Mouse (Mus musculus): ENCODE results near the gene Rfpl4. TPM values are rescaled to one million over a fixed set of nuclear protein-coding genes. Genes with fewer than 3 reads are reported as not detected.

The Rfpl4 gene
- polyA plus RNA-seq, 2 experiments, result not detected

DNA sequence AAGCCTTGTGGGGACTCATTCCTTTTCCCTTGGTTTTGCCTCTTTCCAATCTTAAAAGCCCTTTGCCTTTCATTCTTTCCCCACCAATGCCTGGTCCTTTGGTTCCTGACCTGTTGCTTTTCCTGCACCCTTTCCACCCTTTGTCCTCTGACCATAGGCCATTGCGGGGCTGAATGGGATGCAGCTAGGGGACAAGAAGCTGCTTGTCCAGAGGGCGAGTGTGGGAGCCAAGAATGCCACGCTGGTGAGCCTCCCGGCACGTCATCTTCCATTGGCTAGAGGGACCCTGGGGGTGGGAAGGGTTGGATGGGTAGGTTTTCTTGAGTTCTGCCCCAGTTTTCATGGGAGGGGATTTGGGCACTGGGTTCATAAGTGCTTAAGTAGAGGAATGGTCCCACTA is 41.8 kb downstream of the Rfpl4 start:
- Histone ChIP-seq H3K4me2 (replicated peaks; ENCODE audit: low read depth, low read length, severe bottlenecking) (no peak overlapping the region), H3K27me3 (ENCODE audit: control insufficient read depth, insufficient read depth, low read length) (no peaks in the 10 kb centered on the region), H3K36me3 (ENCODE audit: control insufficient read depth, insufficient read depth, low read length) (peaks cover 88% of the 10 kb centered on the region), H3K4me1 (ENCODE audit: control insufficient read depth, insufficient read depth, low read length) (no peaks in the 10 kb centered on the region), H3K9ac (ENCODE audit: low read depth, low read length, severe bottlenecking) (no peak overlapping the region), H3K27ac (replicated peaks; ENCODE audit: low read depth, low read length) (no peak overlapping the region), H3K9me3 (ENCODE audit: control insufficient read depth, low read length) (no peaks in the 10 kb centered on the region), H3K4me3 (replicated peaks; ENCODE audit: low read length) (no peak overlapping the region)
- ATAC-seq (ENCODE audit: low FRiP score, low read depth) (no peak), DNase-seq (ENCODE audit: low spot score) (no peak)
- no peak for TF ChIP-seq POLR2A (IDR thresholded peaks at IDR 0.05; ENCODE audit: borderline replicate concordance, extremely low read depth, insufficient read depth, insufficient read length)
- WGBS, result 94% methylated on average over 5 of the region's 5 CpGs

DNA sequence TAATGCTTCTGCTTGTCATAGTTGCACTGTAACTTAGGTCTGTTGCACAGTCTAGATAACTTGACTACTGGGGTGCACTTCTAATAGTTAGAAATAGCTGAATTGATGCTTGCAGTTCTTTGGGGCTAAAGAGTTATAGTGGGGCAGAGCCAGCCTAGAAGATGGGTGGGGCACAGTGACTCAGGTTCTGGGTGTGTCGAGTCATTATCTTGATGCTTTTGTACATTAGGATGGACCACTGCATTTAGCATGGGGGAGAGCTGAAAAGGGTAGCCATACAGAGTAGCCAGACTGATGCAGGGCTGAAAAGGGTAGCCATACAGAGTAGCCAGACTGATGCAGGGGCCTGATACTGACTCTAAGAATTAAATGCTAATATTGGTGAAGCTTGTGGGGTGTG is 43.2 kb downstream of the Rfpl4 start:
- 86% methylated on average over 1 of the region's 1 CpGs for WGBS
- DNase-seq (ENCODE audit: low spot score) (no peak), ATAC-seq (ENCODE audit: low FRiP score, low read depth) (no peak)
- Histone ChIP-seq H3K27ac (replicated peaks; ENCODE audit: low read depth, low read length) (no peak overlapping the region), H3K9me3 (ENCODE audit: control insufficient read depth, low read length) (no peaks in the 10 kb centered on the region), H3K4me1 (ENCODE audit: control insufficient read depth, insufficient read depth, low read length) (no peaks in the 10 kb centered on the region), H3K36me3 (ENCODE audit: control insufficient read depth, insufficient read depth, low read length) (peaks cover 95% of the 10 kb centered on the region), H3K4me2 (replicated peaks; ENCODE audit: low read depth, low read length, severe bottlenecking) (no peak overlapping the region), H3K27me3 (ENCODE audit: control insufficient read depth, insufficient read depth, low read length) (no peaks in the 10 kb centered on the region), H3K9ac (ENCODE audit: low read depth, low read length, severe bottlenecking) (no peak overlapping the region), H3K4me3 (replicated peaks; ENCODE audit: low read length) (no peak overlapping the region)
- no peak for TF ChIP-seq POLR2A (IDR thresholded peaks at IDR 0.05; ENCODE audit: borderline replicate concordance, extremely low read depth, insufficient read depth, insufficient read length)

- Histone ChIP-seq H3K36me3 (ENCODE audit: control insufficient read depth, insufficient read depth, low read length) (peaks cover 46% of the 10 kb centered on the region), H3K27ac (replicated peaks; ENCODE audit: low read depth, low read length) (no peak overlapping the region), H3K4me1 (ENCODE audit: control insufficient read depth, insufficient read depth, low read length) (peaks cover 14% of the 10 kb centered on the region), H3K4me3 (replicated peaks; ENCODE audit: low read length) (no peak overlapping the region), H3K9ac (ENCODE audit: low read depth, low read length, severe bottlenecking) (no peak overlapping the region), H3K9me3 (ENCODE audit: control insufficient read depth, low read length) (no peaks in the 10 kb centered on the region), H3K27me3 (ENCODE audit: control insufficient read depth, insufficient read depth, low read length) (no peaks in the 10 kb centered on the region), H3K4me2 (replicated peaks; ENCODE audit: low read depth, low read length, severe bottlenecking) (no peak overlapping the region)
- no peak for TF ChIP-seq POLR2A (IDR thresholded peaks at IDR 0.05; ENCODE audit: borderline replicate concordance, extremely low read depth, insufficient read depth, insufficient read length)
- no peak for ATAC-seq (ENCODE audit: low FRiP score, low read depth)
- WGBS, result 89% methylated on average over 6 of the region's 6 CpGs
- no peak for DNase-seq (ENCODE audit: low spot score)
Measured at GRCm38 (mm10) chr7:5064886-5065285, 51.9 kb downstream of the Rfpl4 start.

DNA sequence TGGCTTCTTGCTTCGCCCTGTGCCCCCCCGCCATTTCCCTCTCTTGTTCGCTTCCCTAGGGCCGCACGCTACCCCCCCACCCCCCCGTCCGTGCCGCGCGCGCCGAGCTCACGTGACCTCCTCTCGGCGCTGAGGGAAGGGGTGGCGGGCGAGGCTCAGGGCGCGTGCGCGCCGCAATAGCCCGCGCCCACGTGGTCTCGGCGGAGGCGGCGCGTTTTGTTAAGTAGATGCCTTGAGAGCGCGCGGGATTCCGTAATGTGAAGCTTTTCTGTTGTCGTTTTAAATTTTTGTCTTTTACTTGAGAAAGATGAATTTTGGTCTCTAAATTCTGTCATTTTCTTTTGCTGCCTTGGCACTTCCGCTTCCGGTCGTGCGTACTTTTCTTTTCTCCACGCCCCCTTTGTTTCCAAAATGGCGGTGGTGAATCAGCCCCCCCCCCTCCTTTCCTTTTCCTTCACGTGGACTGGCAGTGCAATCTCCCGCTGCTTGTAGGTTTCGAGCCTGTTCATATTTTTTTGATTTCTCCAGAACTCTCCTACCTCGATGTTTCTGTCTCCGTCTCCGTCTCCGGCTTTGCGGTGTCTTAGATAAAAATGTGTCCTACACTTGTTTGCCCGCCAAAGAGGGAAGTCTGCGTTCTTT is 54.3 kb downstream of the Rfpl4 start:
- peaks cover 17% of the 10 kb centered on the region for H3K4me1 ChIP-seq (ENCODE audit: control insufficient read depth, insufficient read depth, low read length)

DNA sequence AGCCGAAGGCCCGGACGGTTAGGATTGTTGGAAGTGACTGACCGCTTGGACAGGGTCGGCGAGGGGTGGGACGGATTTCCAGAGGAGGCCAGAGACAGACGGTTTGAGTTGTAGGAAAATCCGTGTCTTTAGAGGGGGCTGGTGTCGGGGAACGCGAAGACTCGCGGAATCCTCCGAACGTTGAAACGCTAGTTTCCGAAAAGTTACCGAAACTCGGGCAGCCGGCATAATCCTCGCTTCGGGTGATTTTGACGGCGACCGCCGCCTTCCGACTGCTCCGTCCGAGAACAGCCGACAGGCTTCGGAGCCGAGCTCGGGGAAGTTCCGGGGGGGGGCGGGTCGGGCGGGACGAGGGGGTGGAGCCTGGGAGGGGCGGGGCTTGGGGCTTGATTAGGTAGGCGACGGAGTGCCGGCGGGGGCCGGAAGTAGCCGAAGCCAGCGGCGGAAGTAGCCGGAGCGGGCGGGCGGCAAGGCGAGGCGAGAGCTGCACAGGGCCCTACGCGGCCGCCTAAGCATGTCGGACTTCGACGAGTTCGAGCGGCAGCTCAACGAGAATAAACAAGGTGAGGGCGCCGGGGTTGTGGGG is 54.9 kb downstream of the Rfpl4 start, which contains the start of gene U2af2:
Gene U2af2, plus strand, starts transcription at position 370 of the 586 bp plus-strand sequence.
- no peaks in the 10 kb centered on the region for H3K9me3 ChIP-seq (ENCODE audit: control insufficient read depth, low read length)
- H3K27me3 ChIP-seq (ENCODE audit: control insufficient read depth, insufficient read depth, low read length), result 0 out of 2 replicates have a peak, but pooled peaks cover 4% of the 10 kb centered on the region
- TF ChIP-seq POLR2A (IDR thresholded peaks at IDR 0.05; ENCODE audit: borderline replicate concordance, extremely low read depth, insufficient read depth, insufficient read length), result 0 out of 2 replicates have a peak, but pooled peaks have one; percentile 19
- ATAC-seq (ENCODE audit: low FRiP score, low read depth) (peak; percentile 81), DNase-seq (ENCODE audit: low spot score) (peak; percentile 89)
- peaks cover 16% of the 10 kb centered on the region for H3K36me3 ChIP-seq (ENCODE audit: control insufficient read depth, insufficient read depth, low read length)
- peak within 1 kb of the TSS; percentile 96 for H3K27ac ChIP-seq (replicated peaks; ENCODE audit: low read depth, low read length)
- H3K4me2 ChIP-seq (replicated peaks; ENCODE audit: low read depth, low read length, severe bottlenecking), result peak within 1 kb of the TSS; percentile 82
- H3K4me3 ChIP-seq (replicated peaks; ENCODE audit: low read length), result peak within 1 kb of the TSS; percentile 64
- WGBS, result 2% methylated on average over 32 of the region's 65 CpGs
- peak within 1 kb of the TSS; percentile 83 for H3K9ac ChIP-seq (ENCODE audit: low read depth, low read length, severe bottlenecking)
- H3K4me1 ChIP-seq (ENCODE audit: control insufficient read depth, insufficient read depth, low read length), result peaks cover 20% of the 10 kb centered on the region

More for the DNA sequence above, 54.3 kb downstream of the Rfpl4 start:
- H3K9me3 ChIP-seq (ENCODE audit: control insufficient read depth, low read length), result no peaks in the 10 kb centered on the region
- under 1% methylated on average over 46 of the region's 51 CpGs for WGBS
- no peak for TF ChIP-seq POLR2A (IDR thresholded peaks at IDR 0.05; ENCODE audit: borderline replicate concordance, extremely low read depth, insufficient read depth, insufficient read length)
- peak; percentile 58 for ATAC-seq (ENCODE audit: low FRiP score, low read depth)
- H3K9ac ChIP-seq (ENCODE audit: low read depth, low read length, severe bottlenecking), result peak overlapping the region; percentile 83
- DNase-seq (ENCODE audit: low spot score), result peak; percentile 86
- peak overlapping the region; percentile 96 for H3K27ac ChIP-seq (replicated peaks; ENCODE audit: low read depth, low read length)
- peak overlapping the region; percentile 64 for H3K4me3 ChIP-seq (replicated peaks; ENCODE audit: low read length)
- peaks cover 22% of the 10 kb centered on the region for H3K36me3 ChIP-seq (ENCODE audit: control insufficient read depth, insufficient read depth, low read length)
- H3K27me3 ChIP-seq (ENCODE audit: control insufficient read depth, insufficient read depth, low read length), result no peaks in the 10 kb centered on the region
- peak overlapping the region; percentile 78 for H3K4me2 ChIP-seq (replicated peaks; ENCODE audit: low read depth, low read length, severe bottlenecking)
